Mouse (Mus musculus) intestine, postnatal 0 days (tissue): ENCODE measurements at regions not wholly inside any gene's neighbourhood (a gene's known extent, or its start where the extent isn't known, plus 50 kb on each side); places are given as distances from the start of the nearest gene placed in this dataset.

ENCODE experiments used
- ATAC-seq: fragments of 200-750 bp; cut with Nextera tagmentation; 2 replicates; pipeline ENCODE4 v1.8.0; 2017; ENCODE audit warnings: mild to moderate bottlenecking, moderate TSS enrichment, moderate library complexity
- H3K27ac ChIP-seq: fragments of 300-500 bp; sonication (generic); 2 replicates; pipeline ENCODE4 v1.5.1; 2014; ENCODE audit warnings: mild to moderate bottlenecking, low read depth, low read length, moderate library complexity
- H3K27me3 ChIP-seq: fragments of 300-500 bp; sonication (generic); replicated peaks from 2 replicates; pipeline ENCODE4 v1.6.1; 2014; ENCODE audit warnings: low read length, mixed read lengths; ENCODE audit not compliant: control insufficient read depth, insufficient read depth
- H3K36me3 ChIP-seq: fragments of 300-500 bp; sonication (generic); 2 replicates; pipeline ENCODE4 v1.6.1; 2014; ENCODE audit warnings: mild to moderate bottlenecking, moderate library complexity; ENCODE audit not compliant: control insufficient read depth, insufficient read depth
- H3K4me1 ChIP-seq: fragments of 300-500 bp; sonication (generic); replicated peaks from 2 replicates; pipeline ENCODE4 v1.6.1; 2014; ENCODE audit warnings: antibody characterized with exemption, low read length, mixed read lengths; ENCODE audit not compliant: control insufficient read depth, insufficient read depth
- H3K4me2 ChIP-seq: fragments of 300-500 bp; sonication (generic); replicated peaks from 2 replicates; pipeline ENCODE4 v1.6.1; 2014; ENCODE audit warnings: low read depth, mild to moderate bottlenecking, moderate library complexity
- H3K4me3 ChIP-seq: fragments of 300-500 bp; sonication (generic); 2 replicates; pipeline ENCODE4 v1.5.1; 2014; ENCODE audit warnings: low read depth, low read length
- H3K9ac ChIP-seq: fragments of 300-500 bp; sonication (generic); 2 replicates; pipeline ENCODE4 v1.6.1; 2014; ENCODE audit warnings: mild to moderate bottlenecking, low read depth, low read length
- H3K9me3 ChIP-seq: fragments of 300-500 bp; sonication (generic); 2 replicates; pipeline ENCODE4 v1.6.1; 2016; ENCODE audit warnings: mixed run types; ENCODE audit not compliant: control insufficient read depth
- CTCF ChIP-seq: sonication (generic); IDR thresholded peaks from 2 replicates; pipeline ENCODE4 v1.5.1; 2016; ENCODE audit warnings: low read depth, mild to moderate bottlenecking, control low read depth, antibody characterized with exemption, moderate library complexity
- WGBS: fragments of 180-500 bp; shearing (Covaris S2); extraction: QIAGEN DNeasy Blood & Tissue Kit; methylation state at CpG from one replicate; pipeline ENCODE4 v1.1.7; 2014; 5-methylcytosine and 5-hydroxymethylcytosine counted together

- Histone ChIP-seq H3K27ac (no peak overlapping the region), H3K4me3 (no peak overlapping the region), H3K27me3 (no peaks in the 10 kb centered on the region), H3K9ac (no peak overlapping the region), H3K9me3 (no peaks in the 10 kb centered on the region), H3K36me3 (no peaks in the 10 kb centered on the region), H3K4me2 (no peak overlapping the region), H3K4me1 (no peaks in the 10 kb centered on the region)
- no peak for TF ChIP-seq CTCF
- 80% methylated on average over 6 of the region's 6 CpGs for WGBS
- ATAC-seq: no peak
These were observed 408.1 kb downstream of the Irx1 start for GRCm38 (mm10) chr13:71555471-71555870.

- H3K4me1 ChIP-seq: no peaks in the 10 kb centered on the region
- no peaks in the 10 kb centered on the region for H3K27me3 ChIP-seq
- TF ChIP-seq CTCF: no peak
- H3K4me2 ChIP-seq: no peak overlapping the region
- H3K9ac ChIP-seq: no peak overlapping the region
- H3K9me3 ChIP-seq: no peaks in the 10 kb centered on the region
- H3K36me3 ChIP-seq: no peaks in the 10 kb centered on the region
- no peak overlapping the region for H3K27ac ChIP-seq
- 45% methylated on average over 1 of the region's 1 CpGs for WGBS
- no peak for ATAC-seq
- no peak overlapping the region for H3K4me3 ChIP-seq
These were observed 413.4 kb downstream of the Irx1 start for GRCm38 (mm10) chr13:71550109-71550508.

GRCm38 (mm10) chr13:71549206-71549831 lies 414.2 kb downstream of the Irx1 start:
- no peak overlapping the region for H3K27ac ChIP-seq
- 74% methylated on average over 10 of the region's 10 CpGs for WGBS
- H3K27me3 ChIP-seq: no peaks in the 10 kb centered on the region
- no peaks in the 10 kb centered on the region for H3K4me1 ChIP-seq
- no peak overlapping the region for H3K4me2 ChIP-seq
- no peak overlapping the region for H3K4me3 ChIP-seq
- ATAC-seq: no peak
- H3K9me3 ChIP-seq: no peaks in the 10 kb centered on the region
- no peak for TF ChIP-seq CTCF
- H3K36me3 ChIP-seq: no peaks in the 10 kb centered on the region
- H3K9ac ChIP-seq: no peak overlapping the region

- ATAC-seq: no peak
- TF ChIP-seq CTCF: no peak
- Histone ChIP-seq H3K36me3 (no peaks in the 10 kb centered on the region), H3K4me2 (no peak overlapping the region), H3K9me3 (no peaks in the 10 kb centered on the region), H3K9ac (no peak overlapping the region), H3K27me3 (no peaks in the 10 kb centered on the region), H3K4me1 (no peaks in the 10 kb centered on the region), H3K4me3 (no peak overlapping the region), H3K27ac (no peak overlapping the region)
- WGBS: 54% methylated on average over 4 of the region's 4 CpGs
These were observed 425.3 kb downstream of the Irx1 start for GRCm38 (mm10) chr13:71538226-71538625.

- Histone ChIP-seq H3K9ac (no peak overlapping the region), H3K4me1 (no peaks in the 10 kb centered on the region), H3K27me3 (no peaks in the 10 kb centered on the region), H3K27ac (no peak overlapping the region), H3K4me3 (no peak overlapping the region), H3K36me3 (no peaks in the 10 kb centered on the region), H3K4me2 (no peak overlapping the region), H3K9me3 (no peaks in the 10 kb centered on the region)
- no peak for ATAC-seq
- 71% methylated on average over 7 of the region's 7 CpGs for WGBS
- TF ChIP-seq CTCF: no peak
These were observed 430.6 kb downstream of the Irx1 start for GRCm38 (mm10) chr13:71532796-71533351.

GRCm38 (mm10) chr13:71529397-71530122 lies 434.0 kb downstream of the Irx1 start:
- no peak overlapping the region for H3K27ac ChIP-seq
- no peak for TF ChIP-seq CTCF
- H3K9ac ChIP-seq: no peak overlapping the region
- no peak overlapping the region for H3K4me3 ChIP-seq
- H3K27me3 ChIP-seq: no peaks in the 10 kb centered on the region
- 50% methylated on average over 14 of the region's 14 CpGs for WGBS
- H3K36me3 ChIP-seq: no peaks in the 10 kb centered on the region
- H3K4me2 ChIP-seq: no peak overlapping the region
- 0 out of 2 replicates have a peak, but pooled peaks have one; percentile 22 for ATAC-seq
- H3K9me3 ChIP-seq: no peaks in the 10 kb centered on the region
- no peaks in the 10 kb centered on the region for H3K4me1 ChIP-seq
